Mouse (Mus musculus): Measurements from ENCODE around the gene Zbtb11.

The Zbtb11 gene

GRCm38 (mm10) chr16:55969147-55969546 is 4.5 kb upstream of the Zbtb11 start:
- DNase-seq (ENCODE audit: extremely low read depth, low read depth) = no peak

GRCm38 (mm10) chr16:55970416-55970815 is 3.3 kb upstream of the Zbtb11 start:
- DNase-seq (ENCODE audit: extremely low read depth, low read depth) = no peak

DNA sequence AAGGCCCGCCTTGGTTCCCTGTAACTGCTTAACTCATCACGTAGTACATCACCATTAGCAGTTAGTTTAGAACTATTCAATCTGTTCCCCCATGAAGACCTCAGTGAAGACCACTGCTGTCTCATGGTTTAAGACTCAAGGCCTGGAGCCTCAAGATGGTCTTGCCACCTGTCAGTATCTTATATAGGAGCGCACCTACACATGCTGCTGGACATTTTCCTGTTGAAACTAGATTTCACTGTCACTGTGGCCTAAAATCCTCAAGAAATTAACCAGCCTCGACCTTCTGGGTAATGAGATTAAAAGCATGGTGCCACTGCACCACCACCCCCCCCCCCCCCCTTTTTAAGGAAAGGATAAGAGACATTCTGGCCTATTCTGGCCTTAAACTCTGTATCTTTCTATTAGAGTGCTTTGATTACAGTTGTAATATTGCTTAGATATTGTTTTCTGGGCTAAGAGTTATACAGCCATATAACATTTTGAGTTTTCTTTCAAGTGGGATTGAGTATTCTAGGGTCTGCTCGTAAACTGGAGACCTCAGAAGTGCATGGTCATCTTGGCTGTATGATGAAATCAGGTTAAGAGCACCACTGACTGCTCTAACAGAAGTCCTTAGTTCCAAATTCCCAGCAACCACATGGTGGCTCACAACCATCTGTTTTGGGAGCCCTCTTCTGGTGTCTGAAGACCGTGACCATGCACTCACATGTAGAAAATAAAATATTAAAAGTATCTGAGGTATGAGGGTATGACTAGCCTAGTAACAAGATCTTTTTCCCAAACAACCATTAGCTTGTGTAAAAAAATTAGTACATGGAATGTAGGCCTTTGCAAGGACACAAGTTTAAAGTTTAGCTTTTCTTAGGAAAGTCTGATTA is 1.7 kb upstream of the Zbtb11 start:
- no peak for DNase-seq (ENCODE audit: extremely low read depth, low read depth)

DNA sequence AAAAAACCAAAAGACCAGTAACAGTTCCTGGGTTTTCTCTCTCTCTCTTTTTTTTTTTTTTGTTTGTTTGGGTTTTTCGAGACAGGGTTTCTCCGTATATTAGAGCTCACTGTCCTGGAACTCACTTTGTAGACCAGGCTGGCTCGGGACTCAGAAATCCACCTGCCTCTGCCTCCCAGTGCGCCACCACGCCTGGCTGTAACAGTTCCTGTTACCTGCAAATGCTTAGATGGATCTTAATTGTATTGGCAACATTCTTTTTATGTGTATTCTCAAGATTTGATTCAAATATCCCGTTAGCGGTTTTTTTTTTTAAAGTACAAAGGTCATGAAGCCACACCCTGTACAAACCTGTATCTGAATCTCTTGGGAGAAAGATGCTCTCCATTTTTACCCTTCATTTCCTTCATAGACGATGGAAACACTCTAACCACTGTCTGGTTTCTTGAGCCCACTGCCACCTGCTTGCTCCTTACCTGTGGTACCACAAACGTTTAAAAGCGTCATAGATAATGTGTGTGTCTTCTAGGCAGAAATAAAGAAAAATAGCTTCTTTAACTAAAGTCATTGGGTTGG is 969 bp upstream of the Zbtb11 start:
- DNase-seq (ENCODE audit: extremely low read depth, low read depth) = no peak

GRCm38 (mm10) chr16:55974256-55974902 is 696 bp downstream of the Zbtb11 start:
- no peak for DNase-seq (ENCODE audit: extremely low read depth, low read depth)

DNA sequence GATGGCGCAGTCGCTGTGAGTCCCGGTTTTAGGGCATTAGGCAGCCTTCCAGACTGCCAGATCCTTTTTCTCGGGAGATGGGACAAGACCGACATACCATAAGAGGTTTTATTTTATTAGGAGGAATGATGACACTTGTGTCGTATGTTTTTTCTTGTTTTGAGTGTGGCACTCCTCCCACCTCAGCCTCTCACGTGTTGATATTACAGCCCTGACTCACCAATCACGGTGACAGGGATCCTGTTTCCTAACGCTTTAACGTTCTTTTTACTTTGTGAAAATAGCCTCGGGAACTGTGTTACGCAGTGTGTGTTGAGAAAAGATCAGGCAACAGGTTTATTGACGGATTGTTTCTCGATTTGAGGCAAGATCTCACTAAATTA is 1.2 kb downstream of the Zbtb11 start:
- DNase-seq (ENCODE audit: extremely low read depth, low read depth) = no peak

GRCm38 (mm10) chr16:55986001-55986400 is 12.3 kb downstream of the Zbtb11 start:
- DNase-seq (ENCODE audit: extremely low read depth, low read depth) = no peak

- DNase-seq (ENCODE audit: extremely low read depth, low read depth) = no peak
Observed at GRCm38 (mm10) chr16:55990311-55990710, 16.6 kb downstream of the Zbtb11 start.

GRCm38 (mm10) chr16:55994235-55994634 is 20.6 kb downstream of the Zbtb11 start:
- no peak for DNase-seq (ENCODE audit: extremely low read depth, low read depth)

- DNase-seq (ENCODE audit: extremely low read depth, low read depth) = no peak
Observed at GRCm38 (mm10) chr16:56006798-56007197, 33.1 kb downstream of the Zbtb11 start.

DNA sequence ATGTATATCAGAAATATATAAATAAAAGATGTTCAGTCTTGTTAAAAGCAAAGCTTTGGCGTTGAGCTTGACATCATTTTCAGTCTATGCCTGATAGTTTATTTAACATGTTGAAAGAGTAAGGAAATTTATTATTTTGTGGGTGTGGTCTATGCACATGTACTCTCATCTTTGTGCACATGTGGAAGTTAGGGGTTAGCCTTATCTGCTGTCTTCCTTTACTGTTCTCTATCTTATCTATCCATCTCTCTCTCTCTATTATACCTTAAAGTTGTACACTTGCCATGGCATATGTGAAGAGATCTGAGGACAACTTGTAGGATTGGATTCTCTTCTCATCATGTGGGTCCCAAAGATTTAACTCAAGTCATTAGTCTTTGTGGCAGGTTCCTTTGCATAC is 35.2 kb downstream of the Zbtb11 start:
- DNase-seq (ENCODE audit: extremely low read depth, low read depth) = no peak

DNA sequence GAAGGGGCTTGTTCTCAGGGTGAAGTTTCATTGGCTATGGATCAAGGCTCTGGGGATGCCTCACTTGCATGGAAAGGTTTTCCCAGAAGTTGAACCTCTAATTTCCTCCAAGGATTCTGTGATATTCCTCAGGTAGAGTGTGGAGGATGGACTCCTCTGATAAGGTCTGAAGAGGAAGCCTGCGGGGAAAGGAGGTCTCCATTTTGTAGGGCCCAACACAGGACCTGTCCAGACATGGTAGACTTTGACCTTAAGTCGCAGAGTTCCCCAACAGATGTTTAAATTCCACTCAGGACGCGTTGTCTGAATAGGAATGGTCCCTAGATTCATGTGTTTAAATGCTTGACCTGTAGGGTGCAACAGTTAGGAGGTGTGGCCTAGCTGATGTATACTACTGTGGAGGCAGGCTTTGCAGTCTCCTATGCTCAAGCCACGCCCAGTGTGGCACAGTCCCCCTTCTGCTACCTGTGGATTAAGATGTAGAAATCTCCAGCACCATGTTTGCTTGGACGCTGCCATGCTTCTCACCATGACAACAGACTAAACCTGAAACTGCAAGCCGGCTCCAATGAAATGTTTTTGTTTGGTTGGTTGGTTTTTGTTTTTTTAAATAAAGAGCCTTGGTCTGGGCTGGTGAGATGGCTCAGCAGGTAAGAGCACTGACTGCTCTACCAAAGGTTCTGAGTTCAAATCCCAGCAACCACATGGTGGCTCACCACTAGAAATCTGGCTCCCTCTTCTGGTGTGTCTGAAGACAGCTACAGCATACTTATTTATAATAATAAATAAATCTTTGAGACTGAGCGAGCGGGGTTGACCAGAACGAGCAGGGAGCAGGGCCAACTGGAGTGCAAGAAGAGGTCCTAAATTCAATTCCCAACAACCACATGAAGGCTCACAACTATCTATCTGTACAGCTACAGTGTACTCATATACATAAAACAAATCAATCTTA is 39.4 kb downstream of the Zbtb11 start:
- DNase-seq (ENCODE audit: extremely low read depth, low read depth) = no peak

DNA sequence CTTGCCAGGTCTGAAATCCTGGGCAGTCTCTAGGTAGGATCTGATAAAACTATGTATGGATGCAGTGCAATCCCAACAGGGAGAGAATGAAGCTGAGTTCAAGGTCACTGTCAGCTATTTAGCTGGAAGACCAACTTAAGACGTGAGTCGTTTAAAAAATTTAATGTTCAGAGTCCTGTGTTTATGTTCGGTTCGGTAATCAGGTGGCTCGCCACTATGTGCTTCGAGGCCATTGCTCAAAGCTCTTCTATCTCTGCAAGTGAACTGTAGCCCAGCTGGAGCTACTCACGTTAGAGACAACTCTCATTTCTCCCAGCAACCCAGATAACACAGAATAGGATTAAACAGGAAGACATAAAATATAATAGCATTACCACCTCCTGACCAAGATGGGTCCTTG is 40.4 kb downstream of the Zbtb11 start:
- no peak for DNase-seq (ENCODE audit: extremely low read depth, low read depth)

DNA sequence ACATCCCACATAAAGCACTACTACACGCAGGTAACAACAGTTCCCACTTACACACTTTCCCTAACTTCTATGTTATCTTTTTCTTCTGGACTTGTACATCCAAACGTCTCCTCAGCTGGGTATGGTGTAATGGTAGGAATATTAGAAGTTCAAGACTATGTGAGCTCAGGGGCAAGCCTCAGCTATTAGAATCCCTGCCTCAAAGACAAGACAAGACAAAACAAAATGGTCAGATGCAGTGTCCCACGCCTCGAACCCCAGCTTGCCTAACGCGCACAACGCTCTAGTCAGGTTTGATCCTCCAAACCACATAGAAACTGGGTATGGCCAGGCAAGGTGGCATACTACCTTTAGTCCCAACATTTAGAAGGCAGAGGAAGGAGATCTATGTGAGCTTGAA is 46.0 kb downstream of the Zbtb11 start:
- DNase-seq (ENCODE audit: extremely low read depth, low read depth) = no peak

- no peak for DNase-seq (ENCODE audit: extremely low read depth, low read depth)
Observed at GRCm38 (mm10) chr16:56027854-56028629, 54.4 kb downstream of the Zbtb11 start.

DNA sequence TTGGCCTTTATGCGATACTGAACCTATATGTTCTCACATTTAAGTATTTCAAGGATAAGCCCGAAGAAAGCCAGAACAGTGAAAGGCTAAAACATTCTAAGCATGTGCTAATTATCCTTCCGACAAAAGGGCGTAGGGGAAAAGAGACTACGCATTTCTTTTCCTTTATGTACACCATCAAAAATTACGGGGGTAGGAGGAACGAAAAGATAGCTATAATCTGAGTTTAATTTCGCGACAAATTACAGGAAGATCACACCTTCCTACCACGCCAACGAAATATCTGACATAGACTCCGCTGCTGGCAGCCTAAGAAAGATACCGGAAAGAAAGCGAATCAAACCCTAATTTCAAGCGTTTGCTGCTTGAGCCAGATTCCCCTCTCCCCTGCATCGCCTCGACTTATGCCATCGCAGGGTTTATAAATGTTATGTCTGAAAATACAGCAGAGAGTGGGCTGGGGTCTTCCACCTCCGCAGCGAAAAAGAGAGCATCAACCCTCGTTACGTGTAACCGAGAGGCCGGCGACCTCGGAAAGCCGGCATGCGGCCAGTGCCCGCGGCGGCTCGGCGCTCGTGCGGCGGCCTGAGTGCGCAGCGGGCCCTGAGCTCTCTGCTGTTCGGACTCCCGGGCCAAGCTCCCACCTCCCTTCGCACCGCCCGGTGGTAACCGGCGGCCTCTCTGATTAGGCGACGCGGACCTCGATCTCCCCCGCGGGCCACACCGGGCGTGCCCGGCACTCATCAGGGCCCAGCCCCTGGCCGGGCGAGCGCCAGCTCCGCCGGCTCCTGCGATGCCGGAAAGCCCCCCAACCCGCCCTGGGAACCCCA is 55.3 kb downstream of the Zbtb11 start:
- peak; percentile 30 for DNase-seq (ENCODE audit: extremely low read depth, low read depth)

- peak; percentile 92 for DNase-seq (ENCODE audit: extremely low read depth, low read depth)
Observed at GRCm38 (mm10) chr16:56029661-56030082, 56.0 kb downstream of the Zbtb11 start, which contains the start of gene Pcnp. Gene Pcnp (minus strand): TSS chr16:56029739.

- DNase-seq (ENCODE audit: extremely low read depth, low read depth) = no peak
Observed at GRCm38 (mm10) chr16:56034566-56034965, 60.9 kb downstream of the Zbtb11 start.

DNA sequence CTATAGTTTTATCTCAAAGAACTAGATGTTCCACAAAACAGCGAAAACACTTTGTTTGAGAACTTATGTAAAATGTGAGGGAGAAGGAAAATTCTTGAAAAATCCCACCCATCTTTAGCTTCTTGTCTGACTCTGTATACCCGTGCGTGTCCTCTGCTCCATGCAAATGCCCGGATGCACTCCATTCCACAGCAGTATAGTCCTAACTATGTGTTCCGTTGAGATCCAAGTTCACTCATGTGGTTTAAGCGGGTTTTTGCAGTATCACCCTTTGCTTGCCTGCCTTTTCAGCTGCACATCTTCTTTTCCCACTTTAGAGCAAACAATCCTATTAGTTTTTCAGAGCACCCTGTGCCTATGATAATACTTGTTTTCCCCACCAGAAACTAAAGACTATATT is 62.8 kb downstream of the Zbtb11 start:
- DNase-seq (ENCODE audit: extremely low read depth, low read depth) = peak; percentile 35
